Mouse (Mus musculus): ENCODE measurements at regions not wholly inside any gene's neighbourhood (a gene's known extent, or its start where the extent isn't known, plus 50 kb on each side); places are given as distances from the start of the nearest gene placed in this dataset.

GRCm38 (mm10) chr14:58502890-58503289 lies 432.5 kb downstream of the Fgf9 start:
- 94% methylated on average over 8 of the region's 8 CpGs for WGBS
- Histone ChIP-seq H3K36me3 (ENCODE audit: control insufficient read depth, insufficient read depth, low read length) (no peaks in the 10 kb centered on the region), H3K4me3 (ENCODE audit: low read depth, low read length) (no peak overlapping the region), H3K27me3 (ENCODE audit: control insufficient read depth, insufficient read depth, low read depth, low read length) (no peaks in the 10 kb centered on the region), H3K9me3 (replicated peaks; ENCODE audit: control insufficient read depth, low read length, poor library complexity, severe bottlenecking) (no peaks in the 10 kb centered on the region), H3K4me2 (ENCODE audit: low read length) (no peak overlapping the region), H3K9ac (ENCODE audit: low read depth, low read length) (no peak overlapping the region), H3K27ac (ENCODE audit: low read length) (no peak overlapping the region), H3K4me1 (ENCODE audit: control insufficient read depth, insufficient read depth, low read length) (0 out of 2 replicates have a peak, but pooled peaks cover 7% of the 10 kb centered on the region)
- no peak for ATAC-seq

DNA sequence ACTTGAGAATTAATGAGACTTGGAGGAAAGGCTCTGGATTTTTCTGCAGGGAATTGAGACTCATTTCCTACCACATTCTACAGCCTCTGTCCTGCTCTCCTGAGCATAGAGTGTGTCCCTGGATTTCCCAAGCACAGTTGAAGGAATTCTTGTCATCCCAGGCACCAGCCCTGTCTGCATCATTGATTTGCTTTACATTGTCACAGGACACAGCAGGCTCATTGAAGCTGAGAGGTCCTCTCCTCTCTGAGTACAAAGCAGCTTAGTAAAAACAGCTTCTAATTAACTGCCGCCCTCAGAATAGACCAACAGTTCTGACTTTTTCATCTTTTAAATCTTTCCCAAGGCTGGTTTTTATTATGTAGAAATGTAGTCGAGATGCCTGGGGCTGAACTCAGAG lies 429.7 kb downstream of the Fgf9 start:
- H3K4me3 ChIP-seq (ENCODE audit: low read depth, low read length), result no peak overlapping the region
- H3K4me2 ChIP-seq (ENCODE audit: low read length), result no peak overlapping the region
- H3K27ac ChIP-seq (ENCODE audit: low read length), result no peak overlapping the region
- H3K4me1 ChIP-seq (ENCODE audit: control insufficient read depth, insufficient read depth, low read length), result 0 out of 2 replicates have a peak, but pooled peaks cover 7% of the 10 kb centered on the region
- 0 out of 2 replicates have a peak, but pooled peaks have one; percentile 36 for ATAC-seq
- H3K36me3 ChIP-seq (ENCODE audit: control insufficient read depth, insufficient read depth, low read length), result no peaks in the 10 kb centered on the region
- WGBS, result 3% methylated on average over 2 of the region's 2 CpGs
- H3K9ac ChIP-seq (ENCODE audit: low read depth, low read length), result no peak overlapping the region
- no peaks in the 10 kb centered on the region for H3K27me3 ChIP-seq (ENCODE audit: control insufficient read depth, insufficient read depth, low read depth, low read length)
- H3K9me3 ChIP-seq (replicated peaks; ENCODE audit: control insufficient read depth, low read length, poor library complexity, severe bottlenecking), result no peaks in the 10 kb centered on the region

DNA sequence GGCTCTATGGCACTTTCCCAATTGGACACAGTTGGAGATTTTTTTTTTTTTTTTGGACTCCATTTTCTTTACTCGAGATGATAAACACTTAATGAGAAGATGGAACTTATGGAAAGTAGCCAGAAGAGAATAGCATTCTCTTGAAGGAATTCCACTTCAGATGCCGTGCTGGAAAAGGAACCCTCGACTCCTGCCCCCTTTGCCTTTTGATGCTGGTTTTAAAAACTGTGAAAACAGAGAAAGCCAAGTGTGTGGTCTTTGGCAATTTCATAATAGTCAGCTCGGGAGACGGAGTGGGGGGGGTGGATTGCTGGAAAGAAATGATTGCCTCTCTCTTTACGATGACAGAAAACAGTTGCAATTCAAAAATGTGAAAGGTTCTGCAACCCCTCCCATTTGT lies 429.2 kb downstream of the Fgf9 start:
- Histone ChIP-seq H3K9me3 (replicated peaks; ENCODE audit: control insufficient read depth, low read length, poor library complexity, severe bottlenecking) (no peaks in the 10 kb centered on the region), H3K27me3 (ENCODE audit: control insufficient read depth, insufficient read depth, low read depth, low read length) (no peaks in the 10 kb centered on the region), H3K4me3 (ENCODE audit: low read depth, low read length) (no peak overlapping the region), H3K36me3 (ENCODE audit: control insufficient read depth, insufficient read depth, low read length) (no peaks in the 10 kb centered on the region), H3K4me1 (ENCODE audit: control insufficient read depth, insufficient read depth, low read length) (0 out of 2 replicates have a peak, but pooled peaks cover 7% of the 10 kb centered on the region), H3K4me2 (ENCODE audit: low read length) (no peak overlapping the region), H3K9ac (ENCODE audit: low read depth, low read length) (no peak overlapping the region), H3K27ac (ENCODE audit: low read length) (no peak overlapping the region)
- 15% methylated on average over 6 of the region's 6 CpGs for WGBS
- no peak for ATAC-seq

GRCm38 (mm10) chr14:58499071-58499470 lies 428.7 kb downstream of the Fgf9 start:
- H3K4me3 ChIP-seq (ENCODE audit: low read depth, low read length), result no peak overlapping the region

GRCm38 (mm10) chr14:58496902-58497301 lies 426.6 kb downstream of the Fgf9 start:
- Histone ChIP-seq H3K9me3 (replicated peaks; ENCODE audit: control insufficient read depth, low read length, poor library complexity, severe bottlenecking) (no peaks in the 10 kb centered on the region), H3K4me3 (ENCODE audit: low read depth, low read length) (no peak overlapping the region), H3K9ac (ENCODE audit: low read depth, low read length) (no peak overlapping the region), H3K4me1 (ENCODE audit: control insufficient read depth, insufficient read depth, low read length) (0 out of 2 replicates have a peak, but pooled peaks cover 7% of the 10 kb centered on the region), H3K27me3 (ENCODE audit: control insufficient read depth, insufficient read depth, low read depth, low read length) (no peaks in the 10 kb centered on the region), H3K4me2 (ENCODE audit: low read length) (no peak overlapping the region), H3K27ac (ENCODE audit: low read length) (no peak overlapping the region), H3K36me3 (ENCODE audit: control insufficient read depth, insufficient read depth, low read length) (no peaks in the 10 kb centered on the region)
- ATAC-seq, result no peak
- WGBS, result 92% methylated on average over 3 of the region's 3 CpGs

More at GRCm38 (mm10) chr14:58499071-58499470, 428.7 kb downstream of the Fgf9 start:
- no peak for ATAC-seq
- no peaks in the 10 kb centered on the region for H3K36me3 ChIP-seq (ENCODE audit: control insufficient read depth, insufficient read depth, low read length)
- 80% methylated on average over 7 of the region's 7 CpGs for WGBS
- 0 out of 2 replicates have a peak, but pooled peaks cover 7% of the 10 kb centered on the region for H3K4me1 ChIP-seq (ENCODE audit: control insufficient read depth, insufficient read depth, low read length)
- no peak overlapping the region for H3K4me2 ChIP-seq (ENCODE audit: low read length)
- H3K9ac ChIP-seq (ENCODE audit: low read depth, low read length), result no peak overlapping the region
- H3K27me3 ChIP-seq (ENCODE audit: control insufficient read depth, insufficient read depth, low read depth, low read length), result no peaks in the 10 kb centered on the region
- H3K9me3 ChIP-seq (replicated peaks; ENCODE audit: control insufficient read depth, low read length, poor library complexity, severe bottlenecking), result no peaks in the 10 kb centered on the region
- H3K27ac ChIP-seq (ENCODE audit: low read length), result no peak overlapping the region

DNA sequence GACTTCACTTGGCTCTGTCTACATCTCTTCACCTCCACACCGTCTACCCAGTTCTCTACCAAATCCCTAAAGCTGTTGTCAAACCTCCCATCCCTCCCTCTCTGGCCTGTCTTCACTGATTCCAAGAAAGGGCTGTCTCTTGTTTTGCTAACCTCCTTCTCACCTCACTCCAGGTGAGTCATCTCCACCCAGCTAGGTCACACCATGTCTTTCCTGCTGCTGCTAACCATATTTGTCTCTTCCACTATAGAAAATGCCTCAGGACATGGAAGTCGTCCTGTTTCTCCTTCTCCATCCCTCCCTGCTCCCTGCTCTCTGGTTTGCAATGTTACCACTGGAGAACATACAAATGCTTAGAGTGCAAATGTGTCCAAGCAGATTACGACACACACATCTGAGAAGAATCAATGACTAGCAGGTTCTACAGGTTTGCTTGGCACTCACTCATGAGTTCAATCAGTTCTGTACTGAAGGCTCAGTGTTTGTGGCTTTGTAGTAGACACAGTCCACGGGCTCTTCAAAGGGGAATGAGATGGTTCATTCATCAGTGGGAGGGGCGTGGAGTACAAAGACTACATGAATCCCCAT lies 424.1 kb downstream of the Fgf9 start:
- H3K36me3 ChIP-seq (ENCODE audit: control insufficient read depth, insufficient read depth, low read length), result no peaks in the 10 kb centered on the region
- no peak overlapping the region for H3K9ac ChIP-seq (ENCODE audit: low read depth, low read length)
- 76% methylated on average over 5 of the region's 5 CpGs for WGBS
- ATAC-seq, result no peak
- no peaks in the 10 kb centered on the region for H3K9me3 ChIP-seq (replicated peaks; ENCODE audit: control insufficient read depth, low read length, poor library complexity, severe bottlenecking)
- H3K4me2 ChIP-seq (ENCODE audit: low read length), result no peak overlapping the region
- no peaks in the 10 kb centered on the region for H3K27me3 ChIP-seq (ENCODE audit: control insufficient read depth, insufficient read depth, low read depth, low read length)
- H3K4me3 ChIP-seq (ENCODE audit: low read depth, low read length), result no peak overlapping the region
- no peaks in the 10 kb centered on the region for H3K4me1 ChIP-seq (ENCODE audit: control insufficient read depth, insufficient read depth, low read length)
- H3K27ac ChIP-seq (ENCODE audit: low read length), result no peak overlapping the region

- Histone ChIP-seq H3K4me3 (ENCODE audit: low read depth, low read length) (no peak overlapping the region), H3K9ac (ENCODE audit: low read depth, low read length) (no peak overlapping the region), H3K9me3 (replicated peaks; ENCODE audit: control insufficient read depth, low read length, poor library complexity, severe bottlenecking) (no peaks in the 10 kb centered on the region), H3K27me3 (ENCODE audit: control insufficient read depth, insufficient read depth, low read depth, low read length) (no peaks in the 10 kb centered on the region), H3K4me1 (ENCODE audit: control insufficient read depth, insufficient read depth, low read length) (no peaks in the 10 kb centered on the region), H3K4me2 (ENCODE audit: low read length) (no peak overlapping the region), H3K27ac (ENCODE audit: low read length) (no peak overlapping the region), H3K36me3 (ENCODE audit: control insufficient read depth, insufficient read depth, low read length) (no peaks in the 10 kb centered on the region)
- no peak for ATAC-seq
- 95% methylated on average over 2 of the region's 2 CpGs for WGBS
Measured at GRCm38 (mm10) chr14:58492118-58492517, 421.8 kb downstream of the Fgf9 start.

GRCm38 (mm10) chr14:58488803-58489202 lies 418.5 kb downstream of the Fgf9 start:
- Histone ChIP-seq H3K9me3 (replicated peaks; ENCODE audit: control insufficient read depth, low read length, poor library complexity, severe bottlenecking) (no peaks in the 10 kb centered on the region), H3K9ac (ENCODE audit: low read depth, low read length) (no peak overlapping the region), H3K4me1 (ENCODE audit: control insufficient read depth, insufficient read depth, low read length) (no peaks in the 10 kb centered on the region), H3K4me2 (ENCODE audit: low read length) (no peak overlapping the region), H3K27ac (ENCODE audit: low read length) (no peak overlapping the region), H3K4me3 (ENCODE audit: low read depth, low read length) (no peak overlapping the region), H3K27me3 (ENCODE audit: control insufficient read depth, insufficient read depth, low read depth, low read length) (no peaks in the 10 kb centered on the region), H3K36me3 (ENCODE audit: control insufficient read depth, insufficient read depth, low read length) (no peaks in the 10 kb centered on the region)
- WGBS, result 84% methylated on average over 6 of the region's 6 CpGs
- no peak for ATAC-seq

GRCm38 (mm10) chr14:58487836-58488235 lies 417.5 kb downstream of the Fgf9 start:
- no peaks in the 10 kb centered on the region for H3K9me3 ChIP-seq (replicated peaks; ENCODE audit: control insufficient read depth, low read length, poor library complexity, severe bottlenecking)
- no peak overlapping the region for H3K4me3 ChIP-seq (ENCODE audit: low read depth, low read length)
- H3K9ac ChIP-seq (ENCODE audit: low read depth, low read length), result no peak overlapping the region
- no peak overlapping the region for H3K27ac ChIP-seq (ENCODE audit: low read length)
- H3K36me3 ChIP-seq (ENCODE audit: control insufficient read depth, insufficient read depth, low read length), result no peaks in the 10 kb centered on the region
- H3K27me3 ChIP-seq (ENCODE audit: control insufficient read depth, insufficient read depth, low read depth, low read length), result no peaks in the 10 kb centered on the region
- no peak for ATAC-seq
- 95% methylated on average over 6 of the region's 6 CpGs for WGBS
- H3K4me1 ChIP-seq (ENCODE audit: control insufficient read depth, insufficient read depth, low read length), result no peaks in the 10 kb centered on the region
- no peak overlapping the region for H3K4me2 ChIP-seq (ENCODE audit: low read length)
